Mouse (Mus musculus): Measurements from ENCODE around the gene Krtcap2.
A peak's percentile ranks its signal among the peaks of the same experiment; 100 is the strongest.

The Krtcap2 gene

GRCm38 (mm10) chr3:89280606-89281511 lies 35.1 kb downstream of the Krtcap2 start, which contains the start of gene Efna1:
Gene Efna1 (minus strand): TSS chr3:89281142.
- peak; percentile 76 for DNase-seq (ENCODE audit: low spot score)

- peak; percentile 87 for DNase-seq (ENCODE audit: low spot score)
These were observed 36.0 kb downstream of the Krtcap2 start for GRCm38 (mm10) chr3:89281579-89282290.

GRCm38 (mm10) chr3:89282291-89282643 lies 36.5 kb downstream of the Krtcap2 start:
- no peak for DNase-seq (ENCODE audit: low spot score)

- no peak for DNase-seq (ENCODE audit: low spot score)
These were observed 38.5 kb downstream of the Krtcap2 start for GRCm38 (mm10) chr3:89284261-89284660.

- no peak for DNase-seq (ENCODE audit: low spot score)
These were observed 39.8 kb downstream of the Krtcap2 start for GRCm38 (mm10) chr3:89285526-89285925.

GRCm38 (mm10) chr3:89287286-89287685 lies 41.5 kb downstream of the Krtcap2 start:
- no peak for DNase-seq (ENCODE audit: low spot score)

- no peak for DNase-seq (ENCODE audit: low spot score)
These were observed 42.8 kb downstream of the Krtcap2 start for GRCm38 (mm10) chr3:89288503-89288928.

GRCm38 (mm10) chr3:89291874-89292273 lies 46.1 kb downstream of the Krtcap2 start:
- no peak for DNase-seq (ENCODE audit: low spot score)

GRCm38 (mm10) chr3:89292303-89292702 lies 46.5 kb downstream of the Krtcap2 start:
- no peak for DNase-seq (ENCODE audit: low spot score)

- no peak for DNase-seq (ENCODE audit: low spot score)
These were observed 47.6 kb downstream of the Krtcap2 start for GRCm38 (mm10) chr3:89293247-89293918.

GRCm38 (mm10) chr3:89294195-89294594 lies 48.4 kb downstream of the Krtcap2 start:
- no peak for DNase-seq (ENCODE audit: low spot score)

GRCm38 (mm10) chr3:89295685-89296230 lies 50.0 kb downstream of the Krtcap2 start:
- no peak for DNase-seq (ENCODE audit: low spot score)

GRCm38 (mm10) chr3:89296761-89297396 lies 51.1 kb downstream of the Krtcap2 start:
- no peak for DNase-seq (ENCODE audit: low spot score)

- DNase-seq (ENCODE audit: low spot score) = no peak
These were observed 53.1 kb downstream of the Krtcap2 start for GRCm38 (mm10) chr3:89298908-89299307.

GRCm38 (mm10) chr3:89299499-89299898 lies 53.7 kb downstream of the Krtcap2 start:
- DNase-seq (ENCODE audit: low spot score) = peak; percentile 28

All from urinary bladder, postnatal 14 days (tissue).